Mouse (Mus musculus) erythroblast, embryonic 14.5 days (primary cell): ENCODE data around the gene Lhb. TPM values are rescaled to one million over a fixed set of nuclear protein-coding genes. Genes with fewer than 3 reads are reported as not detected.

ENCODE experiments used
- H3K27me3 ChIP-seq: 2 replicates; pipeline ENCODE4 v1.6.1; 2012; ENCODE audit warnings: inconsistent platforms; ENCODE audit not compliant: control insufficient read depth
- H3K36me3 ChIP-seq: 2 replicates; pipeline ENCODE4 v1.6.1; 2012; ENCODE audit warnings: mild to moderate bottlenecking, inconsistent platforms; ENCODE audit not compliant: control insufficient read depth
- H3K4me1 ChIP-seq: 2 replicates; pipeline ENCODE4 v1.6.1; 2012; ENCODE audit warnings: inconsistent platforms; ENCODE audit not compliant: control insufficient read depth
- H3K4me3 ChIP-seq: replicated peaks from 2 replicates; pipeline ENCODE3; 2012; ENCODE audit warnings: moderate library complexity, mild to moderate bottlenecking, inconsistent platforms
- H3K9me3 ChIP-seq: 2 replicates; pipeline ENCODE4 v1.6.1; 2012; ENCODE audit warnings: low read length, inconsistent platforms, mixed read lengths; ENCODE audit not compliant: control insufficient read depth
- GATA1 ChIP-seq: IDR thresholded peaks from 2 replicates; pipeline ENCODE4 v1.6.1; 2012; ENCODE audit warnings: low read length, inconsistent platforms, mixed read lengths
- TAL1 ChIP-seq: IDR thresholded peaks from 3 replicates; pipeline ENCODE4 v1.6.1; 2012; ENCODE audit warnings: low read length, inconsistent platforms, mixed read lengths
- polyA plus RNA-seq: library from polyadenylated mRNA; stranded (reverse); fragments of >175 nt; gene quantifications from 2 replicates; pipeline ENCODE4 v1.2.3, GENCODE M21; 2012

Lhb gene
- polyA plus RNA-seq, 1 experiment, result not detected

DNA sequence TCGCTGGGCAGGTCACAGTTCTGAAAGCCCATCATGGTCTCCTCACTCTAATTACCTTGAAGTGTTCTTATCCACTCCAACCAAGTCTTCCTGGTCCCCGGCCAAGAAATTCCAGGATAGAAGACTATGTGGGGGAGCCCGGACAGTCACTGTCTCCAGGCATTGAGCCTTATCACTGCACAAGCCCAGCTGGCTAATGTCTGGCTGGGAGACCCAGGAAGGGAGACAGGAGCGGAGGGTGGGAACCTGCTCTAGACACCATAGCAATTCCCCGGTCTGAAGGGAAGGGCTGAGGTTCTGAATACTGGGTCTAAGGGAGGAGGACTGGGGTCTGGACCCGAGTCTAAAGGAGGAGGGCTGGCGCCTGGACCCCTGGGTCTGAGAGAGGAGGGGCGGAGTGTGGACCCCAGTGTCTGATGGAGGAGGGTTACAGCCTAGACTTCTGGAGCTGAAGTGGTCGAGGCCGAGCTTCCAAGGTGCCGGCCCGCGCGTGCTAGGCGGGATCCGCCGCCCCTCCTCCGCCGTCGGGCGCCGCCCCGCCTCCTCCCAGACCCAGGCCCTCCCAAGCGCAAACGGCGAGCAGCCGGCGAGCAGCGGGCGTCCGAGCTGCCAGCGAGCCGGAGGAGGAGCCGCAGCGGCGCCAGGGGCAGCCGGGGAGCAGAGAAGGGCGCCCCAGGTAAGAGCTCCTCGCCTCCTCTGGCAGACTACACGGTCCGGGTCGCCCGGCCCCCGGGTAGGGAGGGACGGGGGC, 7.3 kb upstream of the Lhb start, which contains the start of gene Ntf5:
TSS of gene Ntf5 (plus strand) at position 583 of the 751 bp plus-strand sequence.
- TF ChIP-seq GATA1, result no peak
- no peak for TF ChIP-seq TAL1
- Histone ChIP-seq H3K9me3 (peaks cover 6% of the 10 kb centered on the region; the same call in 1 of the 2 replicates), H3K27me3 (peaks cover 100% of the 10 kb centered on the region), H3K36me3 (no peaks in the 10 kb centered on the region), H3K4me1 (peaks cover 10% of the 10 kb centered on the region), H3K4me3 (peak within 1 kb of the TSS; percentile 18)

GRCm38 (mm10) chr7:45413864-45414739, 6.5 kb upstream of the Lhb start:
- H3K4me1 ChIP-seq, result peaks cover 10% of the 10 kb centered on the region
- H3K36me3 ChIP-seq, result no peaks in the 10 kb centered on the region
- H3K4me3 ChIP-seq, result no peak overlapping the region
- peaks cover 100% of the 10 kb centered on the region for H3K27me3 ChIP-seq
- H3K9me3 ChIP-seq, result peaks cover 6% of the 10 kb centered on the region; the same call in 1 of the 2 replicates
- TF ChIP-seq TAL1 (no peak), GATA1 (no peak)

DNA sequence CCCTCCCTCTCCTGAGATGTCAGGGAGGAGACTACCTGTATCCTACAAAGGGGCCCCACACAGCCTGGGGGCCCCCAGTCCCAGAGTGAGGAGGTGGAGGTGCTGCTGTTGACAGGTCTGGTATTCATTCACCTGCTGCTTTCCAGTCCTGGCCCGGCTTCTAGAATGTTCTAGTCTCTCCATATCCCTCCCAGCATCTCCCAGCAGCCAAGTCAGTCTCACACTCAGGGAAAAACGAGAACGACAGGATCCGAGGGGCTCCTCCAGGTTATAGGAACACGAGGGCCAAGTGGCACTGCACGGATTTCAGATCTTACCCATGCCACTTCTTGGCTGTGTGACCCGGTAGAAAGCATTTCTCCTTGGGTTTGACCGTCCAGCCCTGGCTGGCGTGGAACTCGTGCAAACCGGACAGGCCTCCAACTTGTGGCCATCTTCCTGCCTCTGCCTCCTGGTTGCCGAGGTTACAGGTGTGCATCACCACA, 5.8 kb upstream of the Lhb start:
- Histone ChIP-seq H3K27me3 (peaks cover 98% of the 10 kb centered on the region), H3K36me3 (no peaks in the 10 kb centered on the region), H3K4me1 (peaks cover 10% of the 10 kb centered on the region), H3K9me3 (peaks cover 6% of the 10 kb centered on the region; the same call in 1 of the 2 replicates), H3K4me3 (no peak overlapping the region)
- no peak for TF ChIP-seq GATA1
- no peak for TF ChIP-seq TAL1

- peaks cover 2% of the 10 kb centered on the region for H3K36me3 ChIP-seq
- H3K9me3 ChIP-seq, result peaks cover 6% of the 10 kb centered on the region; the same call in 1 of the 2 replicates
- TF ChIP-seq TAL1, result no peak
- TF ChIP-seq GATA1, result no peak
- H3K27me3 ChIP-seq, result peaks cover 95% of the 10 kb centered on the region
- H3K4me3 ChIP-seq, result no peak overlapping the region
- H3K4me1 ChIP-seq, result peaks cover 10% of the 10 kb centered on the region
These were observed 5.0 kb upstream of the Lhb start for GRCm38 (mm10) chr7:45415636-45416035.

GRCm38 (mm10) chr7:45417962-45418492, 2.6 kb upstream of the Lhb start:
- H3K9me3 ChIP-seq, result peaks cover 6% of the 10 kb centered on the region; the same call in 1 of the 2 replicates
- H3K4me3 ChIP-seq, result no peak overlapping the region
- H3K36me3 ChIP-seq, result peaks cover 25% of the 10 kb centered on the region
- H3K27me3 ChIP-seq, result peaks cover 71% of the 10 kb centered on the region
- peaks cover 10% of the 10 kb centered on the region for H3K4me1 ChIP-seq
- TF ChIP-seq GATA1 (no peak), TAL1 (no peak)

DNA sequence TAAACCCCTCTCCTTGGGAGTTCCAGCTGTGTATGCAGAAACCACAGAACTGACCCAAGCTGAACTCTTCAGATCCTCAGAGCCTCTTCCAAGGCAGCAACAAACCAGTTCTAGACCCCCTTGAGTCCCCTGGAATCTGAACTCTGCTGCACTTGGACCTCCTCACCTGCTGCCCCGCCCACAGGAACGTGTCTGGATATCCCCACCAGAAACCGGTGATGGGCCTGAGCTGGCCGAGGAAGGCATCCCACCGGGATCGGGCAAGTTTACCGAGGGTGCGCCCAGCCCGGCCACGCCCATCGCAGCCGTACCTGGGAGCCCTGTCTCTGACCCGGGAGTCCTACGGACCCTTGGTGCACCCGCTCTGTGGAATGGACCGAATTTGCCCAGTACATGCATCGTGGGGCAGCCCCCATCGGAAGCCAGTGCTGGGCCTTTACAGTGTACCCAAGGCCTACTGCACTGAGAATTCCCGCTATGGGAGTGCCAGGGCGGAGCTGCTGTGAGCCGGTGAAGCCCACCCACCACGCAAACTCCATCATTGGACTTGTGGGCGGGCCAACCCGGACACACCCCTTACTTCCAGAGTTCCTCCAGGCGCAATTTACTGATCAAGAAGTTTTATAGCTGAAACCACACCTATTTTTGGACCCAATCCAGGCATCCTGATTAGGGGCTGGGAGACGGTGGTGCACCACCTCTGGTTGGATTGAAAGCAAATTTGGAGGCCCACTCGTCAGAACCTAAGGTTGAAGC, 583 bp upstream of the Lhb start:
- no peak for TF ChIP-seq GATA1
- no peak for TF ChIP-seq TAL1
- peaks cover 46% of the 10 kb centered on the region for H3K36me3 ChIP-seq
- no peaks in the 10 kb centered on the region for H3K4me1 ChIP-seq
- H3K4me3 ChIP-seq, result no peak overlapping the region
- H3K9me3 ChIP-seq, result peaks cover 2% of the 10 kb centered on the region; the same call in 1 of the 2 replicates
- peaks cover 51% of the 10 kb centered on the region for H3K27me3 ChIP-seq

DNA sequence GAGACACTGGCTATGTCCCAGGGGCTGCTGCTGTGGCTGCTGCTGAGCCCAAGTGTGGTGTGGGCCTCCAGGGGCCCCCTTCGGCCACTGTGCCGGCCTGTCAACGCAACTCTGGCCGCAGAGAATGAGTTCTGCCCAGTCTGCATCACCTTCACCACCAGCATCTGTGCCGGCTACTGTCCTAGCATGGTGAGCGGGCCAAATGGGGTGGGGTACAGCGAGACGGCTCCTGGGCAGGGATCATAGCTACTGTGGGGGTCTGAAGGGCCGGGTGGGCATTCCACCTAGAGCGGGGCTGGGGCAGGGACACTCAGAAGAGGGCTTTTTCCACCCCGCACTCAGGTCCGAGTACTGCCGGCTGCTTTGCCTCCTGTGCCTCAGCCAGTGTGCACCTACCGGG, 574 bp downstream of the Lhb start:
- no peak for TF ChIP-seq GATA1
- TF ChIP-seq TAL1, result no peak
- Histone ChIP-seq H3K4me1 (no peaks in the 10 kb centered on the region), H3K4me3 (no peak overlapping the region), H3K36me3 (peaks cover 56% of the 10 kb centered on the region), H3K9me3 (no peaks in the 10 kb centered on the region; the same call in 1 of the 2 replicates), H3K27me3 (peaks cover 39% of the 10 kb centered on the region)

GRCm38 (mm10) chr7:45426556-45426955, 5.9 kb downstream of the Lhb start:
- H3K4me3 ChIP-seq, result no peak overlapping the region
- no peaks in the 10 kb centered on the region for H3K9me3 ChIP-seq
- peaks cover 17% of the 10 kb centered on the region for H3K4me1 ChIP-seq
- H3K36me3 ChIP-seq, result peaks cover 98% of the 10 kb centered on the region
- TF ChIP-seq GATA1, result no peak
- TF ChIP-seq TAL1, result no peak
- H3K27me3 ChIP-seq, result no peaks in the 10 kb centered on the region
